In genomic region chr12:86800765-86801147, GRCm38 (mm10) we compare ENCODE assay signal across 8 mouse cellular contexts.
A peak's percentile ranks its signal among the peaks of the same experiment; 100 is the strongest.
DNase-seq lines count a peak whose midpoint lies in the region; ATAC-seq and TF ChIP-seq lines count a peak whose summit lies in the region.

No protein-coding gene starts in this region.

- H3K4me3 ChIP-seq in ES-Bruce4 (ENCODE audit: low read depth, low read length) = peak overlapping the region; percentile 44
- no peak overlapping the region for H3K4me3 ChIP-seq in embryonic fibroblast, embryonic 13.5 days (ENCODE audit: insufficient read depth, low read length)
- H3K4me3 ChIP-seq in heart, embryonic 16.5 days (ENCODE audit: low read length) = peak overlapping the region; percentile 29; the same call in 1 of the 2 replicates
- peak overlapping the region; percentile 3; the same call in 1 of the 2 replicates for H3K4me3 ChIP-seq in limb, embryonic 14.5 days (replicated peaks; ENCODE audit: low read length)
- H3K4me3 ChIP-seq in midbrain, embryonic 13.5 days (replicated peaks) = no peak overlapping the region

- TF ChIP-seq CTCF in ES-Bruce4 (IDR thresholded peaks at IDR 0.05; ENCODE audit: low read depth, low read length) = no peak
- no peak for TF ChIP-seq CTCF in embryonic fibroblast, embryonic 13.5 days (IDR thresholded peaks at IDR 0.05; ENCODE audit: borderline replicate concordance, insufficient read depth, low read length)

- peak overlapping the region; percentile 43 for H3K9ac ChIP-seq in ES-Bruce4 (ENCODE audit: low read depth, poor library complexity, severe bottlenecking)
- peak overlapping the region; percentile 70 for H3K9ac ChIP-seq in heart, embryonic 16.5 days (ENCODE audit: low read length)
- peak overlapping the region; percentile 34 for H3K9ac ChIP-seq in limb, embryonic 14.5 days (ENCODE audit: low read depth, low read length, severe bottlenecking)
- peak overlapping the region; percentile 61 for H3K9ac ChIP-seq in midbrain, embryonic 13.5 days (replicated peaks)

- peak; percentile 43 for ATAC-seq in heart, embryonic 16.5 days (replicated peaks; ENCODE audit: extremely low read depth, insufficient read depth, low FRiP score)
- peak; percentile 50 for ATAC-seq in limb, embryonic 14.5 days (ENCODE audit: low FRiP score, low read depth)
- ATAC-seq in midbrain, embryonic 13.5 days = peak; percentile 34

- TF ChIP-seq EP300 in ES-Bruce4 (IDR thresholded peaks at IDR 0.05; ENCODE audit: insufficient read depth, low read depth, low read length) = no peak

- no peaks in the 10 kb centered on the region for H3K27me3 ChIP-seq in ES-Bruce4 (ENCODE audit: control insufficient read depth, insufficient read depth, low read length, poor library complexity, severe bottlenecking)
- H3K27me3 ChIP-seq in heart, embryonic 16.5 days (ENCODE audit: control insufficient read depth, insufficient read depth, low read length) = no peaks in the 10 kb centered on the region
- no peaks in the 10 kb centered on the region for H3K27me3 ChIP-seq in limb, embryonic 14.5 days (ENCODE audit: control insufficient read depth, insufficient read depth, low read length)
- H3K27me3 ChIP-seq in midbrain, embryonic 13.5 days = 0 out of 2 replicates have a peak, but pooled peaks cover 3% of the 10 kb centered on the region

- peak overlapping the region; percentile 65 for H3K4me2 ChIP-seq in heart, embryonic 16.5 days (ENCODE audit: low read depth, low read length)
- H3K4me2 ChIP-seq in limb, embryonic 14.5 days (replicated peaks; ENCODE audit: low read depth, low read length, severe bottlenecking) = peak overlapping the region; percentile 47
- H3K4me2 ChIP-seq in midbrain, embryonic 13.5 days (replicated peaks) = peak overlapping the region; percentile 49

- H3K36me3 ChIP-seq in ES-Bruce4 (ENCODE audit: control insufficient read depth, insufficient read depth, low read length, poor library complexity, severe bottlenecking) = no peaks in the 10 kb centered on the region
- no peaks in the 10 kb centered on the region for H3K36me3 ChIP-seq in heart, embryonic 16.5 days (ENCODE audit: control insufficient read depth, insufficient read depth)
- H3K36me3 ChIP-seq in limb, embryonic 14.5 days (ENCODE audit: control insufficient read depth, insufficient read depth, low read length) = no peaks in the 10 kb centered on the region
- no peaks in the 10 kb centered on the region for H3K36me3 ChIP-seq in midbrain, embryonic 13.5 days

- no peak for TF ChIP-seq POLR2A in ES-Bruce4 (IDR thresholded peaks at IDR 0.05; ENCODE audit: insufficient read depth, low read length)
- TF ChIP-seq POLR2A in embryonic fibroblast, embryonic 13.5 days (IDR thresholded peaks at IDR 0.05; ENCODE audit: low read depth, low read length) = no peak
- TF ChIP-seq POLR2A in limb, embryonic 14.5 days (IDR thresholded peaks at IDR 0.05; ENCODE audit: borderline replicate concordance, extremely low read depth, insufficient read depth, insufficient read length) = no peak

- peaks cover 15% of the 10 kb centered on the region for H3K4me1 ChIP-seq in ES-Bruce4 (ENCODE audit: control insufficient read depth, insufficient read depth, low read length)
- peaks cover 8% of the 10 kb centered on the region; the same call in 1 of the 2 replicates for H3K4me1 ChIP-seq in embryonic fibroblast, embryonic 13.5 days (ENCODE audit: control insufficient read depth, insufficient read depth, low read length)
- H3K4me1 ChIP-seq in heart, embryonic 16.5 days (ENCODE audit: control insufficient read depth, insufficient read depth, low read length) = peaks cover 66% of the 10 kb centered on the region
- H3K4me1 ChIP-seq in limb, embryonic 14.5 days (ENCODE audit: control insufficient read depth, insufficient read depth, low read length) = peaks cover 63% of the 10 kb centered on the region
- peaks cover 79% of the 10 kb centered on the region for H3K4me1 ChIP-seq in midbrain, embryonic 13.5 days (replicated peaks)

- DNase-seq in adrenal gland, postnatal 10 days = peak; percentile 75
- DNase-seq in adrenal gland, adult (ENCODE audit: inconsistent age in 2 of 2, low spot score in 1 of 2) = no peak
- peak; percentile 85 for DNase-seq in limb, embryonic 14.5 days (ENCODE audit: low spot score)
- DNase-seq in Muller cell, postnatal 12 days (ENCODE audit: inconsistent ontology term) = no peak

- peak overlapping the region; percentile 96 for H3K27ac ChIP-seq in ES-Bruce4 (ENCODE audit: insufficient read depth, low read length)
- H3K27ac ChIP-seq in embryonic fibroblast, embryonic 13.5 days (ENCODE audit: insufficient read depth, low read length) = peak overlapping the region; percentile 98
- peak overlapping the region; percentile 98 for H3K27ac ChIP-seq in heart, embryonic 16.5 days (ENCODE audit: low read length)
- peak overlapping the region; percentile 96 for H3K27ac ChIP-seq in limb, embryonic 14.5 days (replicated peaks; ENCODE audit: low read depth, low read length)
- H3K27ac ChIP-seq in midbrain, embryonic 13.5 days = peak overlapping the region; percentile 99

- H3K9me3 ChIP-seq in ES-Bruce4 (replicated peaks; ENCODE audit: control insufficient read depth, insufficient read depth, low read length, poor library complexity, severe bottlenecking) = no peaks in the 10 kb centered on the region
- no peaks in the 10 kb centered on the region for H3K9me3 ChIP-seq in heart, embryonic 16.5 days (replicated peaks; ENCODE audit: control insufficient read depth, low read length)
- no peaks in the 10 kb centered on the region for H3K9me3 ChIP-seq in limb, embryonic 14.5 days (ENCODE audit: control insufficient read depth, low read length)
- no peaks in the 10 kb centered on the region for H3K9me3 ChIP-seq in midbrain, embryonic 13.5 days

- 2% methylated on average over 7 of the region's 7 CpGs for WGBS in heart, embryonic 16.5 days
- 2% methylated on average over 7 of the region's 7 CpGs for WGBS in limb, embryonic 14.5 days
- 0% methylated on average over 7 of the region's 7 CpGs for WGBS in midbrain, embryonic 13.5 days

Comparison
In these comparisons a context has a peak if more than half of its experiments do, and no peak if none do; other contexts are left out.
1. DNase-seq: peak in adrenal gland, postnatal 10 days (single experiment) and limb, embryonic 14.5 days (single experiment); none in adrenal gland, adult (0 of 2) and Muller cell, postnatal 12 days (single experiment).
2. H3K4me3 ChIP-seq: peak in ES-Bruce4 (single experiment), heart, embryonic 16.5 days (single experiment) and limb, embryonic 14.5 days (single experiment); none in embryonic fibroblast, embryonic 13.5 days (single experiment) and midbrain, embryonic 13.5 days (single experiment).
3. Peak in every context shown above with its lines, with median percentiles within 50 percentile points of each other: H3K27ac ChIP-seq, H3K9ac ChIP-seq, ATAC-seq and H3K4me2 ChIP-seq.